Mouse (Mus musculus): ENCODE data around the gene Muc3a. TPM values are rescaled to one million over a fixed set of nuclear protein-coding genes. Genes with fewer than 3 reads are reported as not detected.

Muc3a gene
- 0.14 TPM in 1 of 2 replicates, not detected in the other for polyA plus RNA-seq (2016; fragmentation: Nextera tagmentation; extraction: Ambion mirVana)

DNA sequence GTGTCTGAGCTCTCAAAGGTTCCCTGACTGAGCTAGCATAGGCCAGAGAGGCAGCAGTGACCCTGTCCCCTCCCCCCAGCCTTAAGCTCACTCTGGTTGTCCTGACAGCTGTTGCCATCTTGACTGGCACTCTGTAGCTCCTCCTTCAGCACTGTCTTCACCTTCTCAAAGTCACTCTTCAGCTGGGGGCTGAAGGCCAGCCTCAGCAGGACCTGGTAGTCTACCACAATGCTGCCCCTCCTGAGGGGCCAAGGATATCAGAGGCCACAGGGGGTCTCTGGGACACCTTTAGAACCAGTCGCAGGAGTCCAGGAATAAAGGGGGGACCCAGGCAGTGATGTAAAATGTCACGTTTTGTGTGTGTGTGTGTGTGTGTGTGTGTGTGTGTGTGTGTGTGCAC lies at the start of gene Muc3a:
Muc3a (minus strand) TSS at position 101 of the 400 bp plus-strand sequence.
- H3K27ac ChIP-seq = no peak within 1 kb of the TSS
- no peak for ATAC-seq
- H3K4me3 ChIP-seq = no peak within 1 kb of the TSS
- H3K27me3 ChIP-seq (replicated peaks) = peaks cover 44% of the 10 kb centered on the region
- H3K4me2 ChIP-seq = no peak within 1 kb of the TSS
- no peak within 1 kb of the TSS for H3K9ac ChIP-seq
- peaks cover 6% of the 10 kb centered on the region; the same call in 1 of the 2 replicates for H3K4me1 ChIP-seq
- WGBS (ENCODE audit: insufficient replicate concordance) = 49% methylated on average over 2 of the region's 2 CpGs
- no peaks in the 10 kb centered on the region for H3K36me3 ChIP-seq
- no peaks in the 10 kb centered on the region for H3K9me3 ChIP-seq (replicated peaks)

DNA sequence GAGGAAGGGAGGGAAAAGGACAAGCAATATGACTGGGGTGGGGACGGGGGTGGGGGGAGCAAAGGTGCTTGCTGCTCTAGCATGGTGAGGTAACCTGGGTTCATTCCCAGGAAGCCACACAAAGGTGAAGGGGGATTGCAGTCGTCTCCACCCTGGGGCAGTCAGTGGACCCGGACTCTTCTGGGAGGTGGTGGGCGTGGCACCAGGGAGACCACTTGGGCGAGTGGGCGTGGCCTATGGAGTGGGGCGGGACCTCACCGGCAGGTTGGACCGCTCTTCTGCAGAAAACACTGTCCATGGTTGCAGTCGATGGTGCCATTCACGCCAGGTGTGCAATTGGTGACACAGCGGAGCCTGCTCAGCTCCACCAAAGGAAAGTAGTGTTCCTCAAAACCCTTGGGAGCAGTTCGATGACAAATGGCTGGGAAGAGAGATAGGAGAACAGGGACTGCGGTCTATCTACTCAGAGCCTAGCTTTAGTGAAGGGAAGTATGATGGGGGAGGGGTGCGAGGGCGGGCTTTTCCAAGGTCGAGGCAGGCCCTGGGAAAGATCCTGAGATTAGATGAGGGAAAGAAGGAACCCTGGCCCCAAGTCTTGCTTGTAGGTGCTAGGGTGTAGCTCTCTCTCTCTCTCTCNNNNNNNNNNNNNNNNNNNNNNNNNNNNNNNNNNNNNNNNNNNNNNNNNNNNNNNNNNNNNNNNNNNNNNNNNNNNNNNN lies 917 bp downstream of the Muc3a start:
- Histone ChIP-seq H3K4me1 (peaks cover 6% of the 10 kb centered on the region; the same call in 1 of the 2 replicates), H3K27me3 (replicated peaks) (peaks cover 45% of the 10 kb centered on the region), H3K9me3 (replicated peaks) (no peaks in the 10 kb centered on the region), H3K4me3 (no peak overlapping the region), H3K4me2 (no peak overlapping the region), H3K9ac (no peak overlapping the region), H3K36me3 (no peaks in the 10 kb centered on the region), H3K27ac (no peak overlapping the region)
- 11% methylated on average over 17 of the region's 17 CpGs for WGBS (ENCODE audit: insufficient replicate concordance)
- ATAC-seq = no peak

- no peak overlapping the region for H3K4me2 ChIP-seq
- no peak overlapping the region for H3K9ac ChIP-seq
- peaks cover 6% of the 10 kb centered on the region; the same call in 1 of the 2 replicates for H3K4me1 ChIP-seq
- no peaks in the 10 kb centered on the region for H3K9me3 ChIP-seq (replicated peaks)
- WGBS (ENCODE audit: insufficient replicate concordance) = 51% methylated on average over 8 of the region's 8 CpGs
- H3K27ac ChIP-seq = no peak overlapping the region
- peaks cover 45% of the 10 kb centered on the region for H3K27me3 ChIP-seq (replicated peaks)
- no peaks in the 10 kb centered on the region for H3K36me3 ChIP-seq
- no peak overlapping the region for H3K4me3 ChIP-seq
- no peak for ATAC-seq
Measured at GRCm38 (mm10) chr5:137210689-137211088, 1.5 kb downstream of the Muc3a start.

- ATAC-seq = no peak
- Histone ChIP-seq H3K4me1 (no peaks in the 10 kb centered on the region), H3K9ac (no peak overlapping the region), H3K36me3 (no peaks in the 10 kb centered on the region), H3K27me3 (replicated peaks) (peaks cover 31% of the 10 kb centered on the region), H3K27ac (no peak overlapping the region), H3K9me3 (replicated peaks) (no peaks in the 10 kb centered on the region), H3K4me2 (no peak overlapping the region), H3K4me3 (no peak overlapping the region)
- WGBS (ENCODE audit: insufficient replicate concordance) = 59% methylated on average over 3 of the region's 3 CpGs
Measured at GRCm38 (mm10) chr5:137205301-137205700, 6.9 kb downstream of the Muc3a start.

- no peak for ATAC-seq
- WGBS (ENCODE audit: insufficient replicate concordance) = 13% methylated on average over 8 of the region's 8 CpGs
Measured at GRCm38 (mm10) chr5:137194488-137195120, 17.6 kb downstream of the Muc3a start.

GRCm38 (mm10) chr5:137193279-137193952 lies 18.8 kb downstream of the Muc3a start:
- H3K9me3 ChIP-seq (replicated peaks) = no peaks in the 10 kb centered on the region
- peaks cover 13% of the 10 kb centered on the region for H3K4me1 ChIP-seq
- 51% methylated on average over 8 of the region's 8 CpGs for WGBS (ENCODE audit: insufficient replicate concordance)
- H3K9ac ChIP-seq = no peak overlapping the region
- no peak for ATAC-seq
- H3K36me3 ChIP-seq = no peaks in the 10 kb centered on the region
- no peak overlapping the region for H3K27ac ChIP-seq
- H3K4me2 ChIP-seq = no peak overlapping the region
- H3K4me3 ChIP-seq = no peak overlapping the region
- peaks cover 24% of the 10 kb centered on the region for H3K27me3 ChIP-seq (replicated peaks)

More at GRCm38 (mm10) chr5:137194488-137195120, 17.6 kb downstream of the Muc3a start:
- peaks cover 19% of the 10 kb centered on the region for H3K27me3 ChIP-seq (replicated peaks)
- peaks cover 8% of the 10 kb centered on the region for H3K4me1 ChIP-seq
- no peak overlapping the region for H3K4me3 ChIP-seq
- no peaks in the 10 kb centered on the region for H3K9me3 ChIP-seq (replicated peaks)
- H3K36me3 ChIP-seq = no peaks in the 10 kb centered on the region
- H3K4me2 ChIP-seq = no peak overlapping the region
- H3K27ac ChIP-seq = no peak overlapping the region
- no peak overlapping the region for H3K9ac ChIP-seq

DNA sequence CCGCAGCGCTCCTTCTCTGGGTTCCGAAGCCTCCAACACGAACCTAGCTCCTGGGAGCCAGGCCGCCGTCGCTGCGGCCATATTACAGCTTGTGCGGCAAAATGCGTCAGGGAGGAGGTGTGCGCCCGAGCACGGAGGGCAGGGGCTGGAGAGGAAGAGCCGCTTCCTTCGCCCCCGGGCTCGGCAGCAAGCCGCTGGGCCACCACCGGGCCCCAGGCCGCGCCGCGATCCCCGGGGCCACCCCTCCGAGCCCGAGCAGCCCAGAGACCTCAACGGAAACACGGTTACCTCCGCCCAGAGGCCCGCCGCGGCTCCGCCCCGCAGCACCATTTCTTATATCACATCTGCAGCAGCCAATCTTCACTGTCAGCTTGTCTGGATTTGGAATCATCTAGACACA lies 22.9 kb downstream of the Muc3a start:
- peak overlapping the region; percentile 55 for H3K4me3 ChIP-seq
- H3K27ac ChIP-seq = no peak overlapping the region
- peaks cover 10% of the 10 kb centered on the region for H3K4me1 ChIP-seq
- WGBS (ENCODE audit: insufficient replicate concordance) = 2% methylated on average over 33 of the region's 34 CpGs
- no peak for ATAC-seq
- H3K9ac ChIP-seq = peak overlapping the region; percentile 63
- no peaks in the 10 kb centered on the region for H3K9me3 ChIP-seq (replicated peaks)
- peak overlapping the region; percentile 75 for H3K4me2 ChIP-seq
- H3K36me3 ChIP-seq = no peaks in the 10 kb centered on the region
- H3K27me3 ChIP-seq (replicated peaks) = peaks cover 37% of the 10 kb centered on the region

GRCm38 (mm10) chr5:137185362-137185761 lies 26.8 kb downstream of the Muc3a start:
- 72% methylated on average over 8 of the region's 8 CpGs for WGBS (ENCODE audit: insufficient replicate concordance)
- ATAC-seq = no peak
- no peak overlapping the region for H3K4me2 ChIP-seq
- H3K4me1 ChIP-seq = peaks cover 7% of the 10 kb centered on the region; the same call in 1 of the 2 replicates
- H3K9me3 ChIP-seq (replicated peaks) = no peaks in the 10 kb centered on the region
- no peak overlapping the region for H3K9ac ChIP-seq
- no peaks in the 10 kb centered on the region for H3K36me3 ChIP-seq
- H3K4me3 ChIP-seq = no peak overlapping the region
- peaks cover 32% of the 10 kb centered on the region for H3K27me3 ChIP-seq (replicated peaks)
- no peak overlapping the region for H3K27ac ChIP-seq

DNA sequence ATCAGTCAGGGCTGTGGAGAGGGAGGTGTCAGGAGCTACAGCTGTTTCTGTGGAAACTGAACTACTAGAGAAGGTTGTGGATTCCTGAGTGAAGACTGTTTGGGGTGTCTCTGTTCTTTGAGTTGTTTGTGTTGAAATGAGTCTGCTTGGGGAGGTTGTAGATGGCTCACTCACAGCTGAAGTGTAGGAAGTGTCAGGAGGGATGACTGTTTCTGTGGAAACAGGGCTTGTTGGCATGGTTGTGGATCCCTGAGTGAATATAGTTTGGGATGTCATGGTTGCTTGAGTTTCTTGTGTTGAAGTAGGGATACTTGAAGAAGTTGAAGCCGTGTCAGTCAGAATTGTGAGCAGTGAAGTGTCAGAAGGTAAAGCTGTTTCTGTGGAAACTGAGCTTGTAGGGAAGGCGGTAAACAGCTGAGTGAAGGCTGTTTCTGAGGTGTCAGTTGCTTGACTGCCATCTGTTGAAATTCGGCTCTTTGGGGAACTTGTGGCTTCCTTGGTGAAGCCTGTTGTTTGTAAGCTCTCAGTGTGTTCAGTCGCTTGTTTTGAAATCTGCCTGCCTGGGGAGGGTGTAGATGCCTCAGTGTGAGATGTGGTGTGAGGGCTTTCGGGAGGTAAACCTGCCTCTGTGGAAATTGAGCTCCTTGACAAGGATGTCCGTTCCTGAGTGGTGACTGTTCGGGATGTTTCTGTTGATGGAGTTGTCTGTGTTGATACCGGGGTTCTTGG lies 32.4 kb downstream of the Muc3a start:
- H3K4me3 ChIP-seq = no peak overlapping the region
- peaks cover 19% of the 10 kb centered on the region for H3K27me3 ChIP-seq (replicated peaks)
- no peak for ATAC-seq
- H3K9me3 ChIP-seq (replicated peaks) = no peaks in the 10 kb centered on the region
- H3K4me1 ChIP-seq = no peaks in the 10 kb centered on the region
- no peaks in the 10 kb centered on the region for H3K36me3 ChIP-seq
- no peak overlapping the region for H3K4me2 ChIP-seq
- H3K27ac ChIP-seq = no peak overlapping the region
- 49% methylated on average over 8 of the region's 8 CpGs for WGBS (ENCODE audit: insufficient replicate concordance)
- H3K9ac ChIP-seq = no peak overlapping the region

GRCm38 (mm10) chr5:137173967-137174366 lies 38.2 kb downstream of the Muc3a start:
- H3K9ac ChIP-seq = no peak overlapping the region
- no peak overlapping the region for H3K27ac ChIP-seq
- H3K27me3 ChIP-seq (replicated peaks) = peaks cover 15% of the 10 kb centered on the region
- H3K4me3 ChIP-seq = no peak overlapping the region
- H3K4me1 ChIP-seq = no peaks in the 10 kb centered on the region
- no peak for ATAC-seq
- H3K4me2 ChIP-seq = no peak overlapping the region
- 53% methylated on average over 6 of the region's 6 CpGs for WGBS (ENCODE audit: insufficient replicate concordance)
- no peaks in the 10 kb centered on the region for H3K36me3 ChIP-seq
- no peaks in the 10 kb centered on the region for H3K9me3 ChIP-seq (replicated peaks)

- Histone ChIP-seq H3K27ac (no peak overlapping the region), H3K9me3 (replicated peaks) (no peaks in the 10 kb centered on the region), H3K9ac (no peak overlapping the region), H3K36me3 (no peaks in the 10 kb centered on the region), H3K4me3 (no peak overlapping the region), H3K4me2 (no peak overlapping the region), H3K27me3 (replicated peaks) (peaks cover 11% of the 10 kb centered on the region), H3K4me1 (no peaks in the 10 kb centered on the region)
- ATAC-seq = no peak
- WGBS (ENCODE audit: insufficient replicate concordance) = 5% methylated on average over 1 of the region's 1 CpGs
Measured at GRCm38 (mm10) chr5:137172591-137172990, 39.6 kb downstream of the Muc3a start.

Measured in liver, embryonic 12.5 days (tissue).